Mouse (Mus musculus) cerebellum, adult 9-10 months (tissue): ENCODE data around the gene Ankle1.
A peak's percentile ranks its signal among the peaks of the same experiment; 100 is the strongest.
"Not testable (repeated sequence)": the region's sequence is repeated elsewhere in the genome, so short reads cannot be mapped to it uniquely, and the experiment has no call there.

ENCODE experiments used
- DNase-seq: peaks from one replicate; pipeline ENCODE4 v3.0.0; 2022

Gene Ankle1

DNA sequence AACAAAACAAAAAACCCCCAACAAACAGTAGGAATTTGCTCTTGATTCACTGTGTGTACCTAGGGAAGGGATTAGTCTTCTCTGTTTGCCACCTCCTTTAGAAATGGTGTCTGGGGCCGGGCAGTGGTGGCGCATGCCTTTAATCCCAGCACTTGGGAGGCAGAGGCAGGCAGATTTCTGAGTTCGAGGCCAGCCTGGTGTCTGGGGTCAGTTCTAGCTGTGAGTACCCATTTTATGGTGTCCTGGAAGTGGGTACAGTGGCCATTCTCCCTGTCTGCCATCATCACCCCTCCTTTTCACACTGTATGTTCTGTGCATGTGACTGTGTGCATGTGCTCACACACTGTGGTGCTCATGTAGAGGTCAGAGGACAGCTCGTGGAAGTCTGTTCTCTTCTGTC is 2.4 kb downstream of the Ankle1 start:
- DNase-seq, result no peak

GRCm38 (mm10) chr8:71411535-71412273 is 5.9 kb downstream of the Ankle1 start:
- no peak for DNase-seq

DNA sequence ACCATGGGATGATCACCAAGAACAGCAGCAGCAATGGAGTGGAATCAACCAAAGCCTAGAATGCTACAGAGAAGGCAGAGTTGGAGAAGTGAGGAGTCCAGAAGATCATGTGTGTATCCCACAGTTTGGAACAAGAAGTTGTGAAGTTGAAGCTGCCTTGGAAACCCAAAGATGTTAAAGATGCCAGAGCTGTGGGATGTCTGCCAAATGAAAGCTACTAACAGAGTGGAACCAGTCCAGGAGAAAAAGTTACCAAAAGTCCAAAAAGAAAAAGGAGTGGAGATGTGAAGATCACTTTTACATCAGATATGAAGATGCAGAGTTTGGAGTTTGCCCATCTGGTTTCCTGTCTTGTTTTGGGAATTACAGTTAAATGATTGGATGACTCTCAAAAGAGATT is 16.3 kb downstream of the Ankle1 start:
- DNase-seq, result no peak

- not testable (repeated sequence) for DNase-seq
Observed at GRCm38 (mm10) chr8:71432935-71433334, 27.1 kb downstream of the Ankle1 start.

- DNase-seq, result no peak
Observed at GRCm38 (mm10) chr8:71437041-71437440, 31.2 kb downstream of the Ankle1 start.

- DNase-seq, result peak; percentile 79
Observed at GRCm38 (mm10) chr8:71441404-71441803, 35.6 kb downstream of the Ankle1 start.

DNA sequence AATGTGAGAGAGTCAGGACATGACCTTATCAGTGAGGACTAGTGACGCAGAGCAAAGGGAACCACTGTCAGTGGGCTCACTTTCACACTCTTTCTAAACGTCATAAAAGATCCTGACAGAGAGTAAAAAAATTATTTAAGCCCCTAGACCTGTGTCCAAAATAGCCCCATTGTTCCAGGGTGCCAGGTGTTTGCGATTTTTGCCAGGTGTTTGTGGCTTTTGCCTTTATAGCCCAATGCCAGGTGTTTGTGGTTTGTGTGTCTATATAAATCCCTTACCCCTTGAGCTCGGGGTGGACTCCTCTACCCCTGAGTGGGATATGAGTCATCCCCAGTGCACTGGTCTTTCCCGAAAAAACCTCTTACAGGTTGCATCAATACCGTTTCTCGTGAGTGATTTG is 39.3 kb downstream of the Ankle1 start:
- DNase-seq, result no peak

DNA sequence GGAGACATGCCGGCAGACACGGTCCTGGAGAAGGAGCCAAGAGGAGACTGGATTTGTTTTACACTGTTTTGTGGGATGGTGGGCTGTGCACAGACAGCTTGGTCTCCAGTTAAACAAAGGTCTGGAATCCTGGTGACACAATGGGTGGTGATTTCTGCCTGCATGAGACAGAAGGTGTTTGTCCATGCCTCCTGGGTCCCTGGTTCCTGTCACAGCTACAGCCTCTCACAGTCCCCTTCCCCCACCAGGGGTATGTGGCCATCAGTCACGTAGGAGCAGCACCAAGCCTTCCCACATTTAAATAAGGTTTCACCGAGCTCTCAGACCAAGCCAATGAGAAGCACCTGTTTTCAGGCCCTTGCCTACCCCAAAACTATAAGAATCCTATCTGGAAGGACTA is 45.5 kb downstream of the Ankle1 start:
- DNase-seq, result no peak

DNA sequence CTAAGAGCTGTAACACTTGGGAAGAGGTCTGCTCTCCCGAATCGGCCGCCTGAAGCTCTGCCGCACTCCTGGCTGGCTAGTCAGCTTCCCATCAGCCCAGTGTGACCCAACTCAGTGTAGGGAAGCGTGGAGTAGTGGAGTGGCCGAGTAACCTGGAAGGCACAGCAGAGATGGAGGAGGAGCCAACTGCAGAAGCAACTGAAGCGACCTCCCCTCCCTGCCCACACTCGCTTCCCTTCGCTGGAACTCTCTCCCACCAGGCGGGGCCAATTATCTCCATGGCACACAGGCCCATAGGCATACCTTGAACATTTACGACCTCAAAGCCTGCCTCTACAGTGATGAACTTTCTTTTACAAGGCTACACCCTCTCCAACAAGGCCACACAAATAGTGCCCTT is 46.0 kb downstream of the Ankle1 start:
- DNase-seq, result no peak

- DNase-seq, result no peak
Observed at GRCm38 (mm10) chr8:71452669-71453068, 46.9 kb downstream of the Ankle1 start.

- no peak for DNase-seq
Observed at GRCm38 (mm10) chr8:71454668-71455067, 48.9 kb downstream of the Ankle1 start.

- peak; percentile 39 for DNase-seq
Observed at GRCm38 (mm10) chr8:71456906-71457305, 51.1 kb downstream of the Ankle1 start.

GRCm38 (mm10) chr8:71457659-71458270 is 52.0 kb downstream of the Ankle1 start:
- DNase-seq, result peak; percentile 42
